Mouse (Mus musculus) cerebellum, adult 2 months (tissue): Measurements from ENCODE around the gene Hrh1.

Experiments used
- CTCF ChIP-seq: fragments of 200-500 bp; IDR thresholded peaks from 2 replicates; pipeline ENCODE4 v1.5.1; 2011; ENCODE audit warnings: low read depth, mild to moderate bottlenecking, control low read depth, low read length, moderate library complexity, borderline replicate concordance; ENCODE audit not compliant: insufficient read depth
- POLR2A ChIP-seq: fragments of 200-500 bp; IDR thresholded peaks from 2 replicates; pipeline ENCODE4 v1.6.1; 2011; ENCODE audit warnings: low read length, control low read depth, borderline replicate concordance; ENCODE audit not compliant: insufficient read depth

DNA sequence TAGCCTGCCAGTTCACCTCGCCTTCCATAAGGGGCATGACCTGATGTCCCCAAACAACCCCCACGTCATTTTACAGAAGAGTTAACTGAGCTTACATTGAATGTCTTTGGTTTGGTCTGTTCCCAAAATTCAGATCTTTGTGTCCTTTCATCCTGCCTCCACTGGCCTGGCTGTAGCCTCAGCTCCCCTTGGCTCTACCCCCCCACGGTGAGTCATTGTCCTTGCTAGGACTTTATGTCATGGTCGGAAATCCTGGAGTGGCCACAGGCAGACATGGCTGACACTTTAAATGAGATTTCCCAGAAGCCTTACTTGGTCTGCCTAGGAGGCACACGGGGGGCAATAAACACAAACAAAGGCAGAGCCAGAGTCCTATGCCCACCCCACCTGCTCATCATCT lies 31.5 kb upstream of the Hrh1 start:
- TF ChIP-seq CTCF: no peak
- no peak for TF ChIP-seq POLR2A
